Mouse (Mus musculus) cerebellum, adult 2 months (tissue): ENCODE data around the gene Tmem235.

Experiments used
- CTCF ChIP-seq: fragments of 200-500 bp; IDR thresholded peaks from 2 replicates; pipeline ENCODE4 v1.5.1; 2011; ENCODE audit warnings: low read depth, mild to moderate bottlenecking, control low read depth, low read length, moderate library complexity, borderline replicate concordance; ENCODE audit not compliant: insufficient read depth
- POLR2A ChIP-seq: fragments of 200-500 bp; IDR thresholded peaks from 2 replicates; pipeline ENCODE4 v1.6.1; 2011; ENCODE audit warnings: low read length, control low read depth, borderline replicate concordance; ENCODE audit not compliant: insufficient read depth

DNA sequence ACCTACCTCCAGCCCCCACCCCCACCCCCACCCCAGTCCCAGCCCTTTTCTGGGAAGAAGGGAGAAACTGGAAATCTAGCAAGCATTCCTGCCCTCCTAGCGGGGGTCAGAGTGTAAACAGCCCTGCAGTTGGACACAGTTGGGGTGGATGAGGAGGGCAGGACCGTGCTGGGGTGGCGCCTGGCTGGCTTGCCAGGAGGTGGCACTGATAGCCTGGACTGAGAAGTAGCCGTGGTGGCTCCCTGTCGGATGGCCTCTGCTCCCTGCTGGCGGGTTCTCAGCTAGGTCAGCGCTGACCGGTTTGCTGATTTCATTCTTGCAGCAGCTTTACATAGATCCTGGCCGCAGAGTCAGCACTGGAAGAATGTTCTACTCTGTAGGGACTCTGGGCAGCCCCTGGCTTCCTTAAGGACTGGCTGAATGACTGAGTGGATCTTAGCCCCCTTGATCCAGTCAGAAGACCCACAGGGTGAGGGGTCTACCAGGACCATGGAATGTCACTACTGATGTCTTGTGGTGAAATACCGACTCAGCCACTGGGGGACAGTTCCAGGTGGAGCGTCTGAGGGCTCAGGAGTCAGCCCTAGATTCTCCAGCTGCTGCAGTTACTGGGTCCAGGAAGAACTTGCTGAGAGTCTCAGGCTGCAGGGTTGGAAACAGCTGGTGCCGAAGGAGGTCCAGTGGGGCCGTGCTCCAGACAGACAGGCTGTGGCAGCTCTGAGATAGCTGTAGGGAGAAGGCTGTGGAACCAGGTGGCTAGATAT is 30.1 kb downstream of the Tmem235 start:
- TF ChIP-seq CTCF (peak; percentile 14; the same call in 1 of the 2 replicates), POLR2A (no peak)
